Mouse (Mus musculus) midbrain, embryonic 16.5 days (tissue): Measurements from ENCODE around the gene Gm45785. TPM values are rescaled to one million over a fixed set of nuclear protein-coding genes. Genes with fewer than 3 reads are reported as not detected.

Experiments used
- ATAC-seq: fragments of 200-750 bp; cut with Nextera tagmentation; 2 replicates; pipeline ENCODE4 v1.8.0; 2017; ENCODE audit warnings: moderate TSS enrichment
- H3K27ac ChIP-seq: fragments of 300-500 bp; sonication (generic); 2 replicates; pipeline ENCODE4 v1.5.1; 2014; ENCODE audit warnings: mild to moderate bottlenecking, low read length, mixed read lengths
- H3K27me3 ChIP-seq: fragments of 300-500 bp; sonication (generic); 2 replicates; pipeline ENCODE4 v1.6.1; 2014; ENCODE audit warnings: low read depth, low read length, mixed read lengths; ENCODE audit not compliant: control insufficient read depth, insufficient read depth
- H3K36me3 ChIP-seq: fragments of 300-500 bp; sonication (generic); 2 replicates; pipeline ENCODE4 v1.6.1; 2014; ENCODE audit warnings: mild to moderate bottlenecking, low read length, moderate library complexity, mixed read lengths; ENCODE audit not compliant: control insufficient read depth, insufficient read depth
- H3K4me1 ChIP-seq: fragments of 300-500 bp; sonication (generic); 2 replicates; pipeline ENCODE4 v1.6.1; 2014; ENCODE audit warnings: mild to moderate bottlenecking, low read length, mixed read lengths; ENCODE audit not compliant: control insufficient read depth, insufficient read depth
- H3K4me2 ChIP-seq: fragments of 300-500 bp; sonication (generic); 2 replicates; pipeline ENCODE4 v1.6.1; 2014; ENCODE audit warnings: mild to moderate bottlenecking, low read length, mixed read lengths
- H3K4me3 ChIP-seq: fragments of 300-500 bp; sonication (generic); 2 replicates; pipeline ENCODE4 v1.5.1; 2014; ENCODE audit warnings: low read depth, mild to moderate bottlenecking, low read length, moderate library complexity, mixed read lengths
- H3K9ac ChIP-seq: fragments of 300-500 bp; sonication (generic); 2 replicates; pipeline ENCODE4 v1.6.1; 2014; ENCODE audit warnings: low read depth, low read length, mixed read lengths
- H3K9me3 ChIP-seq: fragments of 300-500 bp; sonication (generic); replicated peaks from 2 replicates; pipeline ENCODE4 v1.6.1; 2014; ENCODE audit warnings: mild to moderate bottlenecking, low read length, mixed read lengths; ENCODE audit not compliant: control insufficient read depth, poor library complexity, severe bottlenecking
- WGBS: fragments of 180-500 bp; shearing (Covaris S2); extraction: QIAGEN DNeasy Blood & Tissue Kit; methylation state at CpG from one replicate; pipeline ENCODE4 v1.1.7; 2014; 5-methylcytosine and 5-hydroxymethylcytosine counted together
- polyA plus RNA-seq: library from polyadenylated mRNA; unstranded; fragments of >200 nt; fragmentation: Nextera tagmentation; extraction: Ambion mirVana; gene quantifications from 2 replicates; pipeline ENCODE4 v1.2.1, GENCODE M21; 2015

The Gm45785 gene
- polyA plus RNA-seq, 1 experiment from 2014 or later: 0.39 TPM

DNA sequence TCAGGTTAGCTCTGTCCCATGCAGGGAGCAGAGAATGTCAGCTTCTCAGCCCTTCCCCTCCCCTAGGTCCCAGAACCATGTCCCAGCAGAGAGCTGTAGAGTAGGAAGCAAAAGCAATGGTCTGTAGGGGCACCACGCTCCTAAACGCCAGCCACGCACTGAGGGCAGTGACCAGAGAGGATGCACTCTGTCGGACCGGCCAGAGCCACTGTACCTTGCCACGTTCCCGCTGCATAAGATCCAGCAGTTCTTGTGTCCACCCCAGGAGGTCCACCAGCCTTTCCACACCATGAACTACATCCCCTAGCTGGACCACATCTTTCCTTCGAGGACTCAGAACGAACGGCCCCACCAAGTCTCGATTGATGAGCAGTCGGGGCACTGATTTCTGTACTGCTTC lies 8.6 kb upstream of the Gm45785 start:
- Histone ChIP-seq H3K4me2 (no peak overlapping the region), H3K9me3 (no peaks in the 10 kb centered on the region), H3K27ac (no peak overlapping the region), H3K27me3 (no peaks in the 10 kb centered on the region), H3K4me1 (0 out of 2 replicates have a peak, but pooled peaks cover 2% of the 10 kb centered on the region), H3K36me3 (peaks cover 30% of the 10 kb centered on the region), H3K4me3 (no peak overlapping the region), H3K9ac (no peak overlapping the region)
- ATAC-seq: no peak
- 92% methylated on average over 12 of the region's 12 CpGs for WGBS

DNA sequence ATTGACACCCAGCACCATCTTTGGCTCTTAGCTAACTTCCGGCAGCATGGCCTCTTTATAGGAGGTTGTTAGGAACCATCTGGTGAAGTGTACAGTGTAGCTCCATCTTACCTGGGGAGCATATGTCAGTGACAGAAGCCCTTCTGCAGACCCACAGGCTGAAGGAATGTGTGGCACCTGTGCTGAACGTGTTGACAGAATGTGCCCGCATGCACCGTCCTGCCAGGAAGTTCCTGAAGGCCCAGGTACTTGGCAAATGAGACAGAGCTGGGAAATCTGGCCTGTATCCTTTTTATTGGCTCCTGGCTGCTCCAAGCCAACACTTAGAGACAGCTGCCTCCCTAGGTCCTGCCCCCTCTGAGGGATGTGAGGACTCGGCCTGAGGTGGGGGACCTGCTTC lies 4.6 kb upstream of the Gm45785 start:
- WGBS: 89% methylated on average over 5 of the region's 5 CpGs
- Histone ChIP-seq H3K9ac (no peak overlapping the region), H3K27ac (no peak overlapping the region), H3K36me3 (peaks cover 30% of the 10 kb centered on the region), H3K27me3 (no peaks in the 10 kb centered on the region), H3K4me3 (no peak overlapping the region), H3K9me3 (no peaks in the 10 kb centered on the region), H3K4me2 (no peak overlapping the region), H3K4me1 (peaks cover 16% of the 10 kb centered on the region)
- ATAC-seq: no peak

DNA sequence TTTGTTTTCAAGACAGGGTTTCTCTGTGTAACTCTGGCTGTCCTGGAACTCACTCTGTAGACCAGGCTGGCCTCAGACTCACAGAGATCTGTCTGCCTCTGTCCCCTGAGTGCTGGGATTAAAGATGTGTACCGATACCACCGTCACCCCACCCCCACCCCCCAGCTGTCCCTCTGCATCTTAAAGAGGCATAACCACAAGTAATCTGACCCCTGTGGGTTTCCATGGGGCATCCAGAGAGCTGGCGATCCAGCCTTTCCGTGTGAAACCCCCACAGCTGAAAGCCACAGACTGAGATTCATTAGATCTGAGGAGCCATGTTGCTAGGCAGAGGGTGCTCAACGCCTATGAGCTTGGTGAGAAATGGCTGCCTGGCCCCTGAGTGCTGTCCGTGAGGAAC lies 3.9 kb upstream of the Gm45785 start:
- no peak overlapping the region for H3K27ac ChIP-seq
- H3K4me1 ChIP-seq: peaks cover 23% of the 10 kb centered on the region
- no peak overlapping the region for H3K4me2 ChIP-seq
- no peak overlapping the region for H3K4me3 ChIP-seq
- no peak for ATAC-seq
- peaks cover 30% of the 10 kb centered on the region for H3K36me3 ChIP-seq
- H3K27me3 ChIP-seq: no peaks in the 10 kb centered on the region
- 63% methylated on average over 6 of the region's 6 CpGs for WGBS
- no peak overlapping the region for H3K9ac ChIP-seq
- H3K9me3 ChIP-seq: no peaks in the 10 kb centered on the region

DNA sequence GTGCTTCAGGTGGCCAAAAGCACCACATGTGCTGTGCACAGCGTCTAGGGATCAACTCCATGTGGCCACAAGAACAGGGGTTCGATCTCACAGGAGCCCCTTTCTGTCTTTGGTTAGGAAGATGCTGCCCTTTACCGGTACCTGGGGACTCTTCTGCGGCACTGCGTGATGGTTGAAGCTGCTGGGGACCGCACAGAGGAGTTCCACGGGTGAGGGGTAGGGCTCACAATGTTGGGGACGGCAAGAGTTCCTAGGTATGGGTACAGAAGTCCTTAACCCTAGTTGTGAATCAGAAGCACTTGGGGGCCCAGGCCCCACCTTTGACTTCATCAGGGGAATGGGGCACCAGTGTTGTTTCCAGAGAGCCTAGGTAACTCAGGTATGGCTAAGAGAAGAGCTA lies 2.6 kb upstream of the Gm45785 start:
- H3K9ac ChIP-seq: no peak overlapping the region; the same call in 1 of the 2 replicates
- peaks cover 37% of the 10 kb centered on the region for H3K36me3 ChIP-seq
- peak overlapping the region; percentile 85; the same call in 1 of the 2 replicates for H3K4me3 ChIP-seq
- H3K27ac ChIP-seq: no peak overlapping the region
- WGBS: 97% methylated on average over 8 of the region's 8 CpGs
- H3K27me3 ChIP-seq: no peaks in the 10 kb centered on the region
- H3K4me1 ChIP-seq: peaks cover 23% of the 10 kb centered on the region
- H3K4me2 ChIP-seq: peak overlapping the region; percentile 96
- H3K9me3 ChIP-seq: no peaks in the 10 kb centered on the region
- ATAC-seq: no peak

DNA sequence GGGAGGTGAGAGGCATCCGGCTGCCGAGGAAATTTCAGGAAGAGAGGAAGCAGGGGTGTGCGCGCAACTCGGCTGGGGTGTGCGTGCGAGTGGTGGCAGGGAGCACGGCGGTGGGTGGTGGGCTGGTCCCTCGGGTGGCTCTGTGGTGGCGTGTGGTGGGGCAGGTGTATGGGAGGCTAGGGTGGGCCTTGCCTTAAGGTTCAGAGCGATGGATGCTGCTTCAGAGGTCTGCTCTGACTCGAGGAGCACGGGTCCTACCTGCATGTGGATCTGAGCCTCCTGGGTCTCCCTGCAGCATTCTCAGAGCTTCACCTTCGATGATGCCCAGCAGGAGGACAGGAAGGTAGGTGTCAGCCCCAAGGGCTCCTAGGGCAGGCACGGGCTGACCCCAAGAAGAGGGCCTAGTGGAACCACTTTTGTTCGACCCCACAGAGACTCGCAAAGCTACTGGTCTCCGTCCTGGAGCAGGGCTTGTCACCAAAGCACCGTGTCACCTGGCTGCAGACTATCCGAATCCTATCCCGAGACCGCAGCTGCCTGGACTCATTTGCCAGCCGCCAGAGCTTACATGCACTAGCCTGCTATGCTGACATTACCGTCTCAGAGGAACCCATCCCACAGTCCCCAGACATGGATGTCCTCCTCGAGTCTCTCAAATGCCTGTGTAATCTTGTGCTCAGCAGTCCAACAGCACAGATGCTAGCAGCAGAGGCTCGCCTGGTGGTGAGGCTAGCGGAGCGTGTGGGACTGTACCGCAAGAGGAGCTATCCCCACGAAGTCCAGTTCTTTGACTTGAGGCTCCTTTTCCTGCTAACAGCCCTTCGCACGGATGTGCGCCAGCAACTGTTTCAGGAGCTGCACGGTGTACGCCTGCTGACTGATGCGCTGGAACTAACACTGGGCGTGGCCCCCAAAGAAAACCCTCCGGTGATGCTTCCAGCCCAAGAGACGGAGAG lies 1.7 kb upstream of the Gm45785 start, which contains the start of gene Bet1l:
Gene Bet1l (minus strand): TSS at position 28 of the 956 bp plus-strand sequence.
- peak within 1 kb of the TSS; percentile 96 for H3K4me2 ChIP-seq
- H3K27me3 ChIP-seq: no peaks in the 10 kb centered on the region
- H3K36me3 ChIP-seq: peaks cover 35% of the 10 kb centered on the region
- peak within 1 kb of the TSS; percentile 94 for H3K27ac ChIP-seq
- peak; percentile 33 for ATAC-seq
- 39% methylated on average over 38 of the region's 40 CpGs for WGBS
- no peaks in the 10 kb centered on the region for H3K9me3 ChIP-seq
- peak within 1 kb of the TSS; percentile 85 for H3K4me3 ChIP-seq
- peak within 1 kb of the TSS; percentile 90 for H3K9ac ChIP-seq
- H3K4me1 ChIP-seq: peaks cover 23% of the 10 kb centered on the region

DNA sequence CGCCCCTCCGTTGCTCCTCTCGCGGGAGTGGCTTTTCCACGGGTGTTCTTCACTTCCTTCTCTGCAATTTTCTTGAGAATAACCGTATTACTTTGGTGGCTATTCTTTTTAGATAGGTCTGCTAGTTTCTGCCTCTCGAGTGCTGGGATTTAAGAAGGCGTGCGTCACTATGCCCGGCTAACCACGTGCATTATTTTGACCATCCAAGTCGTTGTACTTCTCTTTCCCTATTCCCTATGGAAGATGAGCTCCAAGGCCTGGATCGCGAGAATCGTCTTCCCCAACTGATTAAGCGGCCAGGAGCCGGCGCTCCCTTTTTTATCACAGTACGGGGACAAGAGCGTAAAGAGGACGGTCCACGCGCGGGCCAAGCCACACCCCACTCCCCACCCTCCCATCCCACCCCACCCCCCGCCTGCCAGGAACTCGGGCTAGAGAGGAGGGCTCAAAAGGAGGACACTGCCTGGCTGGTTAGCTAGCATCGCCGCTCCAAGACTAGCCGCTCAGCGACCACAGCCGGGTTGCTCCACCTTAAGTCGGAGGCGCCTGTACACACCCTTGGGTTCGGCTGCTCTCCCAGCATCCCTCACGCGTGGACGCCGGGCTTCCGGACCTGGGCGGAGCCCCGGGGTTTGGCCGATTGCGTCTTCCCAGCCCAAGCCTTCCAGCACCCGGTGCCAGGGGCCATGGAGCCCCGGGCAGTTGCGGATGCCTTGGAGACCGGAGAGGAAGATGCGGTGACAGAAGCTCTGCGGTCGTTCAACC lies 836 bp upstream of the Gm45785 start, which contains the start of gene Ric8a:
Gene Ric8a (plus strand): TSS at position 173 of the 765 bp plus-strand sequence.
- Histone ChIP-seq H3K9ac (peak within 1 kb of the TSS; percentile 90), H3K4me2 (peak within 1 kb of the TSS; percentile 96), H3K9me3 (no peaks in the 10 kb centered on the region), H3K4me1 (peaks cover 23% of the 10 kb centered on the region), H3K4me3 (peak within 1 kb of the TSS; percentile 85), H3K36me3 (peaks cover 30% of the 10 kb centered on the region), H3K27ac (peak within 1 kb of the TSS; percentile 94), H3K27me3 (no peaks in the 10 kb centered on the region)
- peak; percentile 80 for ATAC-seq
- WGBS: under 1% methylated on average over 49 of the region's 50 CpGs

DNA sequence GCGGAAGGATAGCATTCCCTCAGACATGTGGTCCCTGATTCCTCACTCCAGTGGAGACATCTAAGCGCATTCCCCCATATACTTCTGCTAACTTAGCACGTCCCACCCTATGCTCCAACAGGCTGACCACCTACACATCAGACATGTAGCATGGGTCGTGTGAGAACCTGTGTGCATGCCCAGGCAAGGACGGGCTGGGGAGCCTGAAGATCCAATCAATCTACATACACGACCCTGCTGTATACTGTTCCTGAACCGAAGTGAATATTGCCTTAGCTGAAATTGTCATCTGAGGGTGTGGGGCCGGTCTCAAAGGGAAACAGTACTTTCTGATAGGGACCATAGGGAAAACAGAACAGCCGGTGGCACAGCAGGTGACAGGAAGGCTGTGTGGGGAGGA lies 950 bp downstream of the Gm45785 start:
- Histone ChIP-seq H3K4me2 (peak overlapping the region; percentile 96), H3K9ac (peak overlapping the region; percentile 90), H3K27ac (no peak overlapping the region), H3K4me3 (peak overlapping the region; percentile 85), H3K36me3 (peaks cover 21% of the 10 kb centered on the region), H3K4me1 (peaks cover 23% of the 10 kb centered on the region), H3K27me3 (no peaks in the 10 kb centered on the region), H3K9me3 (no peaks in the 10 kb centered on the region)
- 76% methylated on average over 9 of the region's 9 CpGs for WGBS
- ATAC-seq: no peak

DNA sequence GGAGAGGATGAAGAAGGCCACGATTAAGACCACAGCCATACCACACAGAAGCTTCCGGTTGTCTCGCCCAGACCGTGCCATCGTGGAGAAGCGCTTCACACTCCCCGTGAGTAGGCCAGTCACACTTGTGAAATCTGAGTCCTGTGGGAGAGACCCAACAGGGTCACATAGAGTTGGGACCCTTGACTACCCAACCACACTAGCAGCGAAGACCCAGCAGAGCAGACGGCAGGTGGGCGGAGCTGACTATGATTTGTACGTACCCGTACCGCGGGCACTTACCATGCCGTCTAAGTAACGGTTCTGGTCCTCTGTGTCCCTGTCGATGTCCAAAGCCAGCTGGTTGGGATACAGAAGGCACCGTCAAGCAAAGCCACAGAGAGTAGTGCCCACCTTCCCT lies 1.6 kb downstream of the Gm45785 start:
- Histone ChIP-seq H3K4me3 (no peak overlapping the region), H3K27ac (no peak overlapping the region), H3K9me3 (no peaks in the 10 kb centered on the region), H3K4me1 (peaks cover 21% of the 10 kb centered on the region), H3K27me3 (no peaks in the 10 kb centered on the region), H3K9ac (no peak overlapping the region), H3K36me3 (peaks cover 19% of the 10 kb centered on the region), H3K4me2 (no peak overlapping the region)
- 97% methylated on average over 18 of the region's 18 CpGs for WGBS
- no peak for ATAC-seq
